Mouse (Mus musculus) kidney, postnatal 14 days (tissue): ENCODE results near the gene Kbtbd4.
"Not testable (repeated sequence)": the region's sequence is repeated elsewhere in the genome, so short reads cannot be mapped to it uniquely, and the experiment has no call there.

Experiments used
- DNase-seq: peaks from one replicate; pipeline ENCODE4 v3.0.0; 2022; ENCODE audit warnings: mixed read lengths

Gene Kbtbd4

DNA sequence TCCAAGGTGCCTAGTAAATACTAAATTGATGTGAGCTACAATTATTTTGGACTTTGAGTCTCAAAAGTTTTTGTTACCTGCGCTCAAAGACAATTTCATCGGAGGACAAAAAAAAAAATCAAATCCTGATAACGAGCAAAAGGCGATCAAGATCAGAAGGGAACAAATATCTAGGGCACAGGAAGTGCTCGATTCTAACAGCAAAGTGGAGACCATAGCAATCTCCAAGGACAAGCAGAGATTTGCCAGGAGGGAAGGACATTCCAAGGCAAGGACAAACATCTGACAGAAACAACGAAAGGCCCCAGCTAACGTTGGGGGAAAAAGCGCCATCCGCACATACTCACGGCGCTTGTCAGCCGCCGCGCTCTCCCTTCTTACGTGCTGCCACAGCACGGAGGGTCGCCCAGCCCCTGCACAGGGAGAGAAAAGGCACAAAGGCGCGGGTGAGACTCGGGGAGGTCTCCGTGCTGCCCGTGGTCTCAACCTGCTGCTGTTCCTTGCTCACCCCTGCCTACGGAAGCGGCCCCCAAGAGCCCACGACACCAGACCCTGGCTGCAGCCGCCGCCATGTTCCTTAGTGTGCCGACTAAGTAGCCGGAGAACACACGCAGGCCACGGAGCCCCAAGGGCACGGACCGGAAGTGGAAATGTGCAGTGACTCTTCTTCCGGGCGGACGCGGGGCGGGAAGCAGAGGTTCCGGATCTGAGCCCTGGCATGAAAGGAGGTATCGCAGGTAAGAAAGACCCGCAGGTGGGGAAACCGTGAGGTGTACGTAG, at the start of gene Kbtbd4, which contains the start of gene Ndufs3:
Gene Kbtbd4 (plus strand): TSS at position 665 of the 780 bp plus-strand sequence.
Gene Ndufs3 (minus strand): TSS at position 752 of the 780 bp plus-strand sequence.
- DNase-seq: peak; percentile 92

DNA sequence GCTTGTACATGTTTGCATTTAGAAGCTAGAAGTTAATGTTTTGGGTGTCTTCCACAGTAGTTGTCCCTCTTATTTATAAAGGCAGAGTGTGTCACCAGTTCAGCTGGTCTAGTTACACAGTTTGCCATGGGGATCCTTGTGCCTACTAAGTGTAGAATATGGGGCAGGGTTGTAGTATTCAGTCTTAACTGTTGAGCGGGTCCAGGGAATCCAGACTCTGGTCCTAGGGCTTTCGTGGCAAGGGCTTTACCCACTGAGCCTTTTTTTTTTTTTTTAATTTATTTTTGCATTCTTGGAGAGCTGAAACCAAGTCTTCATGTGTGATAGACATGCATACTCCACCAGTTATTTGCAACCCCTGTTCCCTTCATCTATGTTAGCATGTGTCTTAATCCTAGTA, 43.1 kb upstream of the Kbtbd4 start:
- no peak for DNase-seq

DNA sequence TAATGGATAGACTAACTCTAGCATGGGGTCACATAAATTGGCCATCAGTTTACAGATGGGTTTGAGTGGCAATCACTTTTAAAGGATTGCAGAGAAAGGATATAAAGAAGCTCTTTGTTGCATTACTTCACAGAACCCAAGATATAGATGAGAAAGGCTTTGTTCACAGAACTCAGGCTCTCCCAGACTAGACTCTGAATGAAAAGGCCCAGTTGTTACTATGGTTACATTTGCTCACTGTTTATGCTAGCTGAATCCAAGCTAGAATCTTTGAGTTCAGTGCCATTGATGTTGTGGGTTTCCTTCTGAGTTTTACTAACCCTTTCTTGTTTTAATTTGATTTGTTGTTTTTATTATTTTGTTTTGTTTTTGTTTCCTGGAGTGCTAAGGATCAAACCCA, 40.4 kb upstream of the Kbtbd4 start:
- DNase-seq: no peak

DNA sequence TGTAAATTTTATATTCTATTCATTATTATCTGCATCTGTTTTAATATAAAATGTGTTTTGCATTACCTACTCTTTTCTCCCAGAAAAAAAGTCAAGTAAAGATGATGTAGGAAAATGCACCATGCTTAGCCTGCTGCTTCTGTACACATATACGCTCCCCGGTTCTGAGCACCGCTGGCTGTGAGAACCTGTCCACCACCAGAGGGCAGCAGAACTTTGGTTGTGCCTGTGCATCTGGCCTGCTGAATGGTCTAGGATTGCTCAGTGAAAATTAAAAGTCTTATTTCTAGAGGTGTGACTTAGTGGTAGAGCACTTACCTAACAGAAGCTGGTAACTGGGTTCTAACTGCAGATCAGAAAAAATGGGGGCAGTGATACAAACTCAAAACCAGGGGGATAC, 38.0 kb upstream of the Kbtbd4 start:
- DNase-seq: peak; percentile 87

DNA sequence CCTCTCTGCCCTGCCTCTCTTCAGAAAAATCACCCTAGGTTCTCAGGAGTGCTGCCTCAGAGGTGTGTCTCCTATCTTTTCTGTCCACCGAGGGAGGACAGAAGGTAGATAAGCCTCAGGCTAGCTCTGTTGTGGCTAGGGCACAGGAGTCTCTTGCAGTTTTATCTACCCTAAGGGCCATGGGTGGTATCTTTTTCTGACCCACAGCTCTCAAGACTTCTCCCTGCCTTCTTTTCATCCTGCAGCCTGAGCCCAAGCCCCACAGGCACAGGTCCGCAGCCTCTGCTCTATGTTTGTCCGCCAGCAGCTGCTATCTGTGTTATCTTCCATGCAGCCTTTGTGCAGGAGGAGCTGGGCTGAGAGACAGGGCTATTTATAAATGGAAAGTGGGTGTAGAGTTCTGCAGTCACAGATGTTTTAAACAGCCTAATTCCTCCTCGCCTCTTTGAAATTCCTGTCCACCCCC, 34.4 kb upstream of the Kbtbd4 start:
- DNase-seq: no peak

DNA sequence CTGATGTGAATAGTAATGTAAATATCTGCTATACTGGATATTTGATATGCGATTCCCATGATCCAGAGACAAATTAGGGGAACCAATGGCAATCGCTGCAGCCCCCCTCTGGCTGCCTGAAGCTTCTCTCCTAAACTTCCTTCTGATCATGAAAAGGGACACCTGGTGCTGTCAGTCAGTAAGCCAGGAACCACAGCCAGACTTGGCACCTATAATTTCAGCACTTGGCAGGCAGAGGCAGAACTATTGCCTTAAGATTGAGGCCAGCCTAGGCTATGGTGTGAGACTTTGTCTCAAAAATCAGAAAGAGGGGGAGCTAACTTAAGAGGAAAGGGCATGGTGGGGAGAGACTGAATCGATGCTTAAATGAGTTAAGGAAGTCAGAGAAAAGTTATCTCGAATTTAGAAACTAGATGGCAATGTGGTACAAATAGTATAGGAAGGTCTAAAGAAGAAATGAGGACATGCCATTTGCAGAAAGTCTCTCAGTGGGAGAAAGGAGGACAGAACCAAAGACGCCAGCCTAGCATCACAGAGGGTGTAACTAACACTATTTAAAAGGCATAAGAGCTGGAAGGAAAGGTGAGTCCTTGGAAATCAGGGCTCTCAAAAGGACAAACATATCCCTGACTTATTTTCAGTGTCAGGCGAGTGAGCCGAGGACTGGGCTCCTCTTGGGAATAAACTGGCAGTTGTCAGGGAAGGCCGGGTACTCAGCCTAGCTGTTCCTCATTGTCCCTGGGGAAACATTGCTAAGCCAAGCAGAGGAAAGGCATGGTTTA, 33.2 kb upstream of the Kbtbd4 start:
- DNase-seq: no peak

DNA sequence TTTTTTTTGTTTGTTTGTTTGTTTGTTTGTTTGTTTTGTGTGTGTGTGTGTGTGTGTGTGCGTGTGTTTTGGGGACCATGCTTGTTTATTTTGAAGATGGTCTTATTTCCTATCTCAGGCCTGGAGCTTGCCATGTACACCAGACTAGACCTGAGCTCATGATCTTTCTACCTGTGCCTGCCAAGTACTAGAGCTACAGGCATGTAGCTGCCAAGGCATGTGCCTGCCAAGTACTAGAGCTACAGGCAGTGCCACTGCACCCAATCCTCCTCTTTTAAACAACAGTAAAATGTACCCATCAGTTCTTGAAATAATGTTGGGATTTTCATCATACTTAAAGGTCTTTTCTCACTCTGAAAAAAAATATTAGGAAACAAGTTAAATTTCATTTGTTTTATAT, 30.5 kb upstream of the Kbtbd4 start:
- no peak for DNase-seq

DNA sequence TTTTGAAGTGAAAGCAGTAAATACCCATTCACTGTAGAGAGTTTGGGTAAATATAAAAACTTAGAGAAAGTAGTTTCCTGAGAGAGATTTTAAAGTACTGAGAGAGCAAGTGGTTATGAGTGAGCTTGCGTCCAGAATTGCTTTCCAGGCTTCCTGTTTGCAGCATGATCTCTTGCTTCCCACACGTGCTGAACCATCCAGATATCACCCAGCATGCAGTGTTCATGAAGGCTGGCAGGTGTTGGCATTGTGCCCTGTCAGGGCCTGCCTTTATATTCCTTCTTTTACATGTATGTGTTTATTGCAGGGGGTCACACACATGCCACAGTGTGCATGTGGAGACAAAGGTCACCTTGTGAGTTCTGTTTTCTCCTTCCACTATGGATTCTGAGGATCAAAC, 29.3 kb upstream of the Kbtbd4 start:
- no peak for DNase-seq

DNA sequence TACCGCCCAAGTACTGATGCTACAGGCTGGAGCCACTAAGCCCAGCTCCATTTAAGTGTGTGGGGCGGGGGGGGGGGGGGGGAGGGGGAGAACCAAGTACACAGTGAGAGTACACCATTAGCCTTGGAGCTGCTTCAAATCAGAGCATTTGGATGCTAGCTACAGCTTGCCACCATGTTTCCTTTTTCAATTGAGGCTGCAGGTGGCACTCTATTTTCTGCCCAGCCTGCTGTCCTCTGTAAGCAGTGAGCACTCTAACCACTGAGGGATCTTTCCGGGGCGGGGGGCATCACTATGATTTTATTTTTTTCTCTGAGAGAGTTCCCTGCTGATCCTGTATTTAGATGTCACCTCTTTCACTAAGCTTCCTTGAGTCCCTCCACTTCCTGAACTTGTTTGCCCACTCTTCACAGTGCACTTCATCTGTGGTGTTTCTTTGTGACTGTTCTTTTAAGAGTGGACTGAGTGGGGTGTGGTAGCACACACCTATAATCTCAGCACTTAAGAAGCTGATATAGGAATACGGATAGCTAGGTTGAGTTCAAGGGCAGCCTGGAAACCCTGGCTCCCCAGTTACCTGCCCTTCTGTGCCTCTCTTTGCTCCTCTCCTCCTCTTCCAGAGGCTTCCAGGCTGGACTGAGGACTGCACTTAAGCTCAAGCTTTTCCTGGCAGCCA, 26.8 kb upstream of the Kbtbd4 start:
- no peak for DNase-seq

DNA sequence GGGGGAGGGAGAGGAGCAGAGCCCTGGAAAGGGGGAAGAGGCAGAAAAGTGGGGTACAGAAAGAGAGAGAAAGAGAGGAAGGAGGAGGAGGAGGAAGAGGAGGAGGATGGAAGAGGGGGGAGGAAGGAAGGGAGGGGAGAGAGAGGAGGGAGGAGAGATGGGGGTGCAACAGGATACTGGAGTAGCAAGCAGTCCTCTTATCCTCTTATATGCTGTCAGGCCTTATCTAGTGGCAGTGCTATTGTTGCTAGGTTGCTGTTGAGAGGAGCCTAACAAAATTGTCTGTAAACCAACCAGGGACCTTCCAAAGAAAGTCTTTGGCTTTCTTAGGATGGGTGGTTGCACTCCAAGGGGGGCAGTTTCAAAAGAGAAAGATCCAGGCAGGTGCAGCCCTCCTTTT, 25.1 kb upstream of the Kbtbd4 start:
- no peak for DNase-seq

DNA sequence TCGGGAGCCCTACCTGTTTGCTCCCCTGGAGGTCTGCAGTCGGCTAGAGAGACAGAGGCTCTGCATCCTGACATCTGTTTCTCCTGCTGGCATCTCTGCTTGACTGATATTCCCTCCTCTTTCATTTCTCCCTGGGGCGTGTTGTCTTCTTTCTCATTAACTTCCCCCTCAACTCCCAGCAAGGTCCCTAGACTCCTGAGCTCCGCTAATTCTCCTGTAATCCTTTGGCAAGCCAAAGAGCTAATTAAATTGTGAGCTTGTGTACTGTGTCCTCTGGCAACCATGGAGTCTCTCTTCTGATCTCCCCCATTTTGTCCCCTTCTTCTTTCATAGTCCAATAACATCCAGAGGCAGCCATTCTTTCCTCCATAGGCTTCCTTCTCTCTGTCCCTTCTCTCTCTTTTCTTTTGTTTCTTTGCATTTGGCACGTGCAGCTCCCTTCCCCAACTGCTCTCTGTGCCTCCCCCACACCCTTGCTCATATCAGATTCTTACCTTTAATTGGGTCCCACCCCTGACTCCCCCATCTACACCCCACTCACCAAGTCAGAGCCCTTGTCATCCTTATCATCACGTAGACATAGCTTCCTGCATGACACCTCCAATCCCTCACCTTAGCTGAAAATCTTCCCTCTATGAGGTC, 24.3 kb upstream of the Kbtbd4 start:
- no peak for DNase-seq

DNA sequence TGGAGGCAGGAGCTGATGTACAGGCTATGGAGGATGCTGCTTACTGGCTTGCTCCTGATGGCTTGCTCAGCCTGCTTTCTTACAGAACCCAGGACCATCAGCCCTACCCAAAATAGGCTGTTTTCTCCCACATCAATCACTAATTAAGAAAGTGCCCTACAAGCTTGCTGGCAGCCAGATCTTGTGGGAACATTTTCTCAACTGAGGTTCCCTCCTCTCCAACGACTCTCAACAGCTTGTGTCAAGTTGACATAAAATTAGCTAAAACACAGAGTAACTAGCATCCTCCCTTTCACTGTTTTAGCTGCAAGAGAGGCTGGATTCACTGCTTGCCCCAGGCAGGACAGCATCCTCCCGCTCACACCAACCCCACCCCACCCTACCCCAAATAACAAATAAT, 22.7 kb upstream of the Kbtbd4 start:
- DNase-seq: no peak

DNA sequence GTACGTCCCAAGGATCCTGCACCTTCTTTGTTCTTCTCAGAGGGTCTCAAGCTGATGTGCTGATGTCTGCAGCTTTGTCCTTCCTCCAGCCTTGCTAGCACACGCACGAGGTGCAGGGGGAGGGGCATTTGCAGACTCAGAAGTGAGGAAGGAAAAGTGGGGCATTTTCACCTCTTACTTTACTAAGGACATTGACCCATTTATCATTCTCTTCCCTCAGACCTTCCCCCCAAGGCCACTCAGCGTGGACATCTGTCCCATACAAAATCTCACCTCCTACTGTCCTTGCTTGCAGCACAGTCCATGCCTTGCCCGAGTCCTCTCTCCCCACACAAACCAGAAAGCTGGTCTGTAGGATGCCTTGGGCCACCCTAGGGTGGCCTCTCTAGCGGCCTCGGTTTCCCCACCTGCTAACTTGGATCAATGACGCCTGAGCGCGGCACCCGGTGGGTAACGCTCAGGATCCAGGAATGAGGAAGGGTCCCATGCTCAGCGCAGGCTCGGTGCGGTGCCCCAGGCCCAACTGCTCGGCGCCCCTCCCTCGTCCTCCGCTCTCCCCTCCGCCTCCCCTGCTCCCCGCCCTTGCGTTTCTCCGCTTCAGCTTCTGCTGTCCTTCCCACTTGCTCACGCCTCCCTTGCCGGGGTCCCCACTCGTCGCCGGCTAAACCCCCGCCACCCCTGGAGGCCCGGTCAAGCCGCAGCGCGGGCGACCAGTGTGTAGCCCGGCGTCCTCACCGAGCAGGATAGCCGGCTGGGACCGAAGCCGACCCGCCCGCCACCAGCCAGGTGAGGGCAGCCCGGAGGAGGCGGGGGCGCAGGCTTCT, 19.1 kb upstream of the Kbtbd4 start, which contains the start of gene C1qtnf4:
Gene C1qtnf4 (plus strand): TSS at position 643 of the 824 bp plus-strand sequence.
- DNase-seq: peak; percentile 24

DNA sequence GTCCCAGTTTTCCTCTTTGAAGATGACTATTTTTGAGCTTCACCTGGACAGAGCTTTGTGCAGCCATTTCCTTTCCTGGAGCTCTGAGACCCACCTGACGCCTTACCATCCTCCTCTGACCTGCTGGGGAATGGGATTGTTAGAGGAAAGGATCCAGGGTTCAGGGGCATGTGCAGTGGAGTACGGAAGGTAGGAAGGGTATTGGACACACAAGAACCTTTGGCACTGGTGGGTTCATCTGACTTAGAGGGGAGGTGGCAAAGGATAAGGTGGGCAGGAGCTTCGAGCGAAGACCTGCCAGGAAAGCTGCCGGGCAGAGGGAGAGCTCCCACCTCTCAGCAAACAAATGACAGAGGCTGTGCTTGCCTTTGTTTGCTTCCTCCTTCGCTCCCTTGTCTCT, 18.1 kb upstream of the Kbtbd4 start:
- DNase-seq: no peak

DNA sequence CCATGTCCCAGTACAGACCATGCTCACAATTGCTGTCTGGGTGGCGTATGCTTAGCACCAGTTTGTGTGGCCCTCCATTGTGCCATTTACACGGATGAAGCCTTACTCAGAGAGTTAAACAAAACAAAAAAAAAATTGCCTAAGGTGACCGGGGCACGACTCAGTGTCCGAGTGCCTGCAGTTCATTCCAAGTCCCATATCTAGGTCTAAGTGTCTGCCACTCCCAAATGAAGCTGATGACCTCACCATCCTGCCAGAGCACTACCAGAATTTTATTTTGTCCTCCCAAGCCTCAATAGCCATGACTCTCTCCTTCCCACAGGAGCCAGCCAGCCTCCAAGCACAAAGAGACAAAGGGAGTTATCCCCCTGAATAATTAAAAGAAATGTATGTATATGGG, 16.9 kb upstream of the Kbtbd4 start:
- DNase-seq: no peak

DNA sequence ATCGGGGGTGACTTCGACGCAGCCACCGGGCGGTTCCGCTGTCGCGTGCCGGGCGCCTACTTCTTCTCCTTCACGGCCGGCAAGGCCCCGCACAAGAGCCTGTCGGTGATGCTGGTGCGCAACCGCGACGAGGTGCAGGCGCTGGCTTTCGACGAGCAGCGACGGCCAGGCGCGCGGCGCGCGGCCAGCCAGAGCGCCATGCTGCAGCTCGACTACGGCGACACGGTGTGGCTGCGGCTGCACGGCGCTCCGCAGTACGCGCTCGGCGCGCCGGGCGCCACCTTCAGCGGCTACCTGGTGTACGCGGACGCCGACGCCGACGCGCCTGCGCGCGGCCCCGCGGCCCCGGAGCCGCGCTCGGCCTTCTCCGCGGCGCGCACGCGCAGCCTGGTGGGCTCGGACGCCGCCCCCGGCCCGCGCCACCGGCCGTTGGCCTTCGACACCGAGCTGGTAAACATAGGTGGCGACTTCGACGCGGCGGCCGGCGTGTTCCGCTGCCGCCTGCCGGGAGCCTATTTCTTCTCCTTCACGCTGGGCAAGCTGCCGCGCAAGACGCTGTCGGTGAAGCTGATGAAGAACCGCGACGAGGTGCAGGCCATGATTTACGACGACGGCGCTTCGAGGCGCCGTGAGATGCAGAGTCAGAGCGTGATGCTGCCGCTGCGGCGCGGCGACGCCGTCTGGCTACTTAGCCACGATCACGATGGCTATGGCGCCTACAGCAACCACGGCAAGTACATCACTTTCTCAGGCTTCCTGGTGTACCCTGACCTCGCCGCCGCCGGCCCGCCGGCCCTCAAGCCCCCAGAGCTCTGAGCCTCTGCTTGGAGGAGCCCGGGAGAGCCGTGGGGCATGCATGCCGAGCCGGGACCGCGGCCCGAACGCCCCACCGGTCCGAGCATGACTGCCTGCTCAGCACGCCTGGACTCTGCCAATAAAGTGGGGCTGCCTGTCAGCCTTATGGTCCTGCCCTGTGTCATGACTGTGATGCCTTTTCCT, 14.7 kb upstream of the Kbtbd4 start:
- DNase-seq: peak; percentile 73

DNA sequence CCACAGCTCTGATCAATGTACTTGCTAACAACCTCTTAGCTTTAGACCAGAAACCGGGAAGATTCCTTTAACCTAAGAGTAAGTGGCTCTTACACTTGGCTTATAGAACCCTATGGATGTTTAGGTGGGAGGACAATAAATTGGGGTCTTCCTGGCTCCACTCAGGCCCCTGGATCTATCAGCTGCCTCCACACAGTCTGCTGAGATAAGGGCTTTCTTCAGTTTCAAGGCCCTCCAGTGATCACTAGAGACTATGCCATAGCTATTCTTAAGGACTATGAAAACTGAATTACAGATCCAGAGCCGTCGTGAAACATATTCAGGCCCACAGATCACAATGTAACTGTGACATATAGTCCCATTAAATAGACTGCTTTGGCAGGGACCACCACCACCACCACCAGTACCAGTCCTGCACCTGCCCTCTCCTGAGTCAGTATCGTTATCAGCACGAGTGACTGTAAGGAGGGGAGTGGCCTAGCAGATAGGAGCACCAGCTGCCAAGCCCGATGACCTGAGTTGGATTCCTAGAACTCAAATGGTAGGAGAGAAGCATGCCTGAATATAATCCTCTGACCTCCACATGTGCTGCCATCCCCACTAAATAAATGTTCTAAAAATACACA, 10.8 kb upstream of the Kbtbd4 start:
- no peak for DNase-seq

DNA sequence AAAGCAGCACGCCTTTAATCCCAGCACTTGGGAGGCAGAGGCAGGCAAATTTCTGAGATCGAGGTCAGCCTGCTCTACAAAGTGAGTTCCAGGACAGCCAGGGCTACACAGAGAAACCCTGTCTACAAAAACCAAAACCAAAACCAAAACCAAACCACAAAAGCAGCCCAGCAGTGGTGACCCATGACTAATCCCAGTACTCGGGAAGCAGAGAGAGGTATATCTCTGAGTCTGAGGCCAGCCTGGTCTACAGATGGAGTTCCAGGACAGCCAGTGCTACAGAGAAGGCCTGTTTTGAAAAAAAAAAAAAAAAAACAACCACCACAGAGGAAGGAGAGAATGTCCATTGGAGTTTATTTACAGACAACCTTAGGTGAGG, 10.3 kb upstream of the Kbtbd4 start:
- DNase-seq: not testable (repeated sequence)

DNA sequence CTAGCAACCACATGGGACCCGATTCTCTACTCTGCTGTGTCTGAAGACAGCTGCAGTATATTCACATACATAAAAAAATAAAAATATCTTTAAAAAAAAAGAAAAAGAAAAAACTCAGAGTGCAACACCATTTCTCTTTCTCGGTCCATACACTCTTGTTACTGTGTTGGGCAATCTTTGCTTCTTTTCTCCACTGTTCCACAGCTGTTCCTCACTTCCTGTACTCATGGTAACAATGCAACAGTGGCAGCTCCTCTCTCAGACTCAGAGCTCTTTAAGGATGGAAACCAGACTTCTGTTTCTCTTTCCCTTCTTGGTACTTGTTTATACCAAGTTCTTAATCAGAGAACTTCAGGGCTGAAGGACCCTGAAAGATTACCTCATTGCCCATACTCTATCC, 1.1 kb upstream of the Kbtbd4 start:
- no peak for DNase-seq

DNA sequence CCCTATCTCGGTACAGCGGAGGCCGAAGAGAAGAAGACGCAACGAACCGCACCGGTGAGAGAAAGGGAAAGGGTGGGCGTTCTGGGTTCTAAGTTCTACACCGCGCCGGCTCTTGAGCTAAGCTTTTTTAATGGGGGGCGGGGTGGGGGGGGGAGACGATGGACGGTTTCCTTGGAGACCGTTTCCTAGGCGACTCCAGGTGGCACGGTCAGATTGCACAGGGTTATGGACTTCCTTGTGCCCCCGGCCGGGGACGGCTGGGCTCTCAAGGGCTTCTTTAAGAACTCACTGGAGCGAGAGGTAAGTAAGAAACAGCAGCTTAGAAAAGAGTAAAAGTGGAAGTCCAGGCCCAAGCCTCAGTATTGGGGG, 300 bp downstream of the Kbtbd4 start:
- DNase-seq: no peak
